Mouse (Mus musculus): ENCODE measurements around the gene Rbbp8nl. TPM values are rescaled to one million over a fixed set of nuclear protein-coding genes. Genes with fewer than 3 reads are reported as not detected.

The Rbbp8nl gene
- polyA plus RNA-seq, 1 experiment from 2014 or later: not detected

Small RNA genes lying within 50 kb of the gene (microRNA-seq; reads per million reads assigned to microRNA genes)
- gene Mir3091: not detected

Other genes with a start within 250 kb of the Rbbp8nl start
- gene Psma7, start 247.4 kb downstream of the Rbbp8nl start, polyA plus RNA-seq (2016; fragmentation: Nextera tagmentation; extraction: Ambion mirVana): 444 and 452 TPM in 2 replicates
- gene Ss18l1, start 247.4 kb downstream of the Rbbp8nl start, polyA plus RNA-seq (2016; fragmentation: Nextera tagmentation; extraction: Ambion mirVana): 4.2 and 4.3 TPM in 2 replicates
- 23.7 and 24.4 TPM in 2 replicates for gene Mtg2, start 219.3 kb downstream of the Rbbp8nl start, polyA plus RNA-seq (2016; fragmentation: Nextera tagmentation; extraction: Ambion mirVana)
- not detected in 2 replicates for gene Hrh3, start 185.4 kb downstream of the Rbbp8nl start, polyA plus RNA-seq (2016; fragmentation: Nextera tagmentation; extraction: Ambion mirVana)
- 37.2 and 37.5 TPM in 2 replicates for gene Osbpl2, start 170.6 kb downstream of the Rbbp8nl start, polyA plus RNA-seq (2016; fragmentation: Nextera tagmentation; extraction: Ambion mirVana)
- 150 and 154 TPM in 2 replicates for gene Adrm1, start 118.4 kb downstream of the Rbbp8nl start, polyA plus RNA-seq (2016; fragmentation: Nextera tagmentation; extraction: Ambion mirVana)
- 31.7 and 38.1 TPM in 2 replicates for gene Lama5, start 64.0 kb downstream of the Rbbp8nl start, polyA plus RNA-seq (2016; fragmentation: Nextera tagmentation; extraction: Ambion mirVana)
- 336 and 349 TPM in 2 replicates for gene Rps21, start 32.5 kb downstream of the Rbbp8nl start, polyA plus RNA-seq (2016; fragmentation: Nextera tagmentation; extraction: Ambion mirVana)
- 15.8 and 16.2 TPM in 2 replicates for gene Cables2, start 16.4 kb downstream of the Rbbp8nl start, polyA plus RNA-seq (2016; fragmentation: Nextera tagmentation; extraction: Ambion mirVana)
- gene Gata5, start 44.8 kb upstream of the Rbbp8nl start, polyA plus RNA-seq (2016; fragmentation: Nextera tagmentation; extraction: Ambion mirVana): 24.7 and 28.4 TPM in 2 replicates
- 0.51 and 0.67 TPM in 2 replicates for gene Slco4a1, start 166.4 kb upstream of the Rbbp8nl start, polyA plus RNA-seq (2016; fragmentation: Nextera tagmentation; extraction: Ambion mirVana)
- gene Ntsr1, start 210.1 kb upstream of the Rbbp8nl start, polyA plus RNA-seq (2016; fragmentation: Nextera tagmentation; extraction: Ambion mirVana): 0.80 and 0.94 TPM in 2 replicates